ENCODE assay signal across 9 mouse cellular contexts in the genomic region with DNA sequence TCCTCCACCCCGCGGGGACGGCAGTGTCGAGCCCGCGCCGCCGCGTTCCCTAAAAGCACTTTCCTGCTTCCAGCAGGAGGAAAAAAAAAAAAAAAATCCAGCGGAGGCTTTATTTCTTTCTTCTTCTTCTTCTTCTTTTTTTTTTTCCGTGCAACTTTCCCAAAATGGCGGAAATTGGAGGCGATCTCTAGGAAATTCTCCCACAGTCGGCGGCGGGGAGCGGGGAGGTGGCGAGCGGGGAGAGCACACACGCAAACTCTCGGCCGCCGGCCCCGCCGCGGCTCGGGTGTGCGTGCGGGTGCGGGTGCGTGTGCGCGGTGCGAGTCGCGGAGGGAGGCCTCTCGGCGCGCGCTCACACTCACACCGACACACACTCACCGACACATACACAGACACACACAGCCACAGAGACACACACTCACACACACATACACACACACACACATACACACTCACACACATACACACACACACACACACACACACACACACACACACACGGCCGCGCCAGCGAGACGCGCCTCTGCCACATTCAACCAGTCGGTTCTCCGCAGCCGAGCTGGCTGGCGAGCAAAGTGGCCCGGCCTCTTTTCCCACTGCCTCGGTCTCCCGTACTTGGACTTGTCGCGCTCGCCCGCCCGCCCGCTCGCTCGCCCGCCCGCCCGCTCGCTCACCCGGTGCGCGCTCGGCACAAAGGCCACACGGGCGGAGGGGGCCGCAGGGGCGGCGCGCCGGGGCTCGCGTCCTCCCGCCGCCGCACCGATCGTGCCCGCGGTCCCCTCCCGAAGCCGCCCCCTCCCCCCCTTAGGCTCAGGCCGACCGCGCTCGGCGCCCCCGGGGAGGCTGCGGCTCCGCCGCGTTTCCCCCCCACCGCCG. TPM values are rescaled to one million over a fixed set of nuclear protein-coding genes. Genes with fewer than 3 reads are reported as not detected.
DNase-seq lines count a peak whose midpoint lies in the region; ATAC-seq lines count a peak whose summit lies in the region.
"Had no signal": no experiment of that assay in that cellular context is flagged by ENCODE, and none has a peak within 500 bp of the region (broad histone marks: within the 10 kb centered on the region; RNA-seq: fewer than 3 reads in every experiment).

No protein-coding gene starts in this region.

- H3K27me3 ChIP-seq in limb, embryonic 15.5 days, result no peaks in the 10 kb centered on the region
- no peaks in the 10 kb centered on the region for H3K27me3 ChIP-seq in midbrain, embryonic 15.5 days (replicated peaks)

- peak overlapping the region; percentile 70 for H3K4me2 ChIP-seq in limb, embryonic 15.5 days
- peak overlapping the region; percentile 98 for H3K4me2 ChIP-seq in midbrain, embryonic 15.5 days

- H3K27ac ChIP-seq in limb, embryonic 15.5 days, result peak overlapping the region; percentile 96
- H3K27ac ChIP-seq in midbrain, embryonic 15.5 days, result peak overlapping the region; percentile 95

- no peaks in the 10 kb centered on the region for H3K9me3 ChIP-seq in limb, embryonic 15.5 days
- no peaks in the 10 kb centered on the region for H3K9me3 ChIP-seq in midbrain, embryonic 15.5 days

- ATAC-seq in limb, embryonic 15.5 days (ENCODE audit: insufficient number of reproducible peaks, low FRiP score, low TSS enrichment, low read depth), result peak; percentile 15; the same call in 1 of the 2 replicates
- ATAC-seq in midbrain, embryonic 15.5 days (replicated peaks), result peak; percentile 77

- WGBS in limb, embryonic 15.5 days, result under 1% methylated on average over 75 of the region's 101 CpGs
- WGBS in midbrain, embryonic 15.5 days, result under 1% methylated on average over 62 of the region's 101 CpGs

- H3K4me3 ChIP-seq in limb, embryonic 15.5 days, result peak overlapping the region; percentile 84
- H3K4me3 ChIP-seq in midbrain, embryonic 15.5 days, result peak overlapping the region; percentile 81

- peak overlapping the region; percentile 93 for H3K9ac ChIP-seq in limb, embryonic 15.5 days
- peak overlapping the region; percentile 89 for H3K9ac ChIP-seq in midbrain, embryonic 15.5 days

- no peaks in the 10 kb centered on the region for H3K36me3 ChIP-seq in limb, embryonic 15.5 days
- H3K36me3 ChIP-seq in midbrain, embryonic 15.5 days (replicated peaks), result no peaks in the 10 kb centered on the region
- H3K36me3 ChIP-seq: G1E had no signal

- DNase-seq in layer of hippocampus, adult 11-12 months (ENCODE audit: low spot score), result peak; percentile 45
- DNase-seq in layer of hippocampus, adult 9-10 months (ENCODE audit: low spot score), result no peak
- DNase-seq in embryo, embryonic 11.5 days (ENCODE audit: low read depth, low spot score), result peak; percentile 40
- peak; percentile 43 to 76 for DNase-seq in heart, adult 18-20 months
- peak; percentile 75 for DNase-seq in kidney, adult 18-20 months
- DNase-seq in spleen, postnatal 36 days (ENCODE audit: low spot score in 2 of 2), result peak; percentile 45 to 53

- H3K4me1 ChIP-seq in limb, embryonic 15.5 days, result peaks cover 12% of the 10 kb centered on the region
- H3K4me1 ChIP-seq in midbrain, embryonic 15.5 days, result peaks cover 32% of the 10 kb centered on the region

RNA-seq across cellular contexts. Expression of gene L3mbtl3, which starts 1.1 kb away (rescaled TPM):
- total RNA-seq in heart, adult 18-20 months (2021), result 1 to 10 TPM; 6.6 to 8.5 TPM
- polyA plus RNA-seq in limb, embryonic 15.5 days (2015; fragmentation: Nextera tagmentation; extraction: Ambion mirVana), result 18.8 and 23.3 TPM in 2 replicates
- 33.9 and 37.5 TPM in 2 replicates for polyA plus RNA-seq in midbrain, embryonic 15.5 days (2015; fragmentation: Nextera tagmentation; extraction: Ambion mirVana)
- polyA plus RNA-seq: G1E had no signal
